Mouse (Mus musculus) midbrain, postnatal 0 days (tissue): ENCODE data around the gene Ccl20. TPM values are rescaled to one million over a fixed set of nuclear protein-coding genes. Genes with fewer than 3 reads are reported as not detected.

ENCODE experiments used
- ATAC-seq: fragments of 200-750 bp; cut with Nextera tagmentation; 2 replicates; pipeline ENCODE4 v1.8.0; 2017; ENCODE audit warnings: moderate number of reproducible peaks, mild to moderate bottlenecking, moderate TSS enrichment, moderate library complexity; ENCODE audit not compliant: low FRiP score
- DNase-seq: peaks from one replicate; pipeline ENCODE4 v3.0.0-alpha.2; 2015; ENCODE audit warnings: low spot score
- H3K27ac ChIP-seq: fragments of 300-500 bp; sonication (generic); 2 replicates; pipeline ENCODE4 v1.5.1; 2014; ENCODE audit warnings: low read depth, mild to moderate bottlenecking, low read length, mixed read lengths
- H3K27me3 ChIP-seq: fragments of 300-500 bp; sonication (generic); 2 replicates; pipeline ENCODE4 v1.6.1; 2014; ENCODE audit warnings: low read length, control low read depth, mixed read lengths; ENCODE audit not compliant: insufficient read depth
- H3K36me3 ChIP-seq: fragments of 300-500 bp; sonication (generic); 2 replicates; pipeline ENCODE4 v1.6.1; 2014; ENCODE audit warnings: low read length, control low read depth, mixed read lengths; ENCODE audit not compliant: insufficient read depth
- H3K4me1 ChIP-seq: fragments of 300-500 bp; sonication (generic); 2 replicates; pipeline ENCODE4 v1.6.1; 2014; ENCODE audit warnings: mild to moderate bottlenecking, control low read depth, antibody characterized with exemption, low read length, mixed read lengths; ENCODE audit not compliant: insufficient read depth
- H3K4me2 ChIP-seq: fragments of 300-500 bp; sonication (generic); 2 replicates; pipeline ENCODE4 v1.6.1; 2014; ENCODE audit warnings: low read depth, mild to moderate bottlenecking, low read length, mixed read lengths; ENCODE audit not compliant: poor library complexity, severe bottlenecking
- H3K4me3 ChIP-seq: fragments of 300-500 bp; sonication (generic); 2 replicates; pipeline ENCODE4 v1.5.1; 2014; ENCODE audit warnings: low read depth, mild to moderate bottlenecking, low read length, moderate library complexity
- H3K9ac ChIP-seq: fragments of 300-500 bp; sonication (generic); replicated peaks from 2 replicates; pipeline ENCODE4 v1.6.1; 2014; ENCODE audit warnings: mild to moderate bottlenecking, low read length, moderate library complexity, mixed read lengths; ENCODE audit not compliant: poor library complexity, severe bottlenecking
- H3K9me3 ChIP-seq: fragments of 300-500 bp; sonication (generic); 2 replicates; pipeline ENCODE4 v1.6.1; 2016; ENCODE audit warnings: low read length, control low read depth
- CTCF ChIP-seq: IDR thresholded peaks from 2 replicates; pipeline ENCODE4 v1.5.1; 2016; ENCODE audit warnings: antibody characterized with exemption, mild to moderate bottlenecking
- WGBS: fragments of 180-500 bp; shearing (Covaris S2); extraction: QIAGEN DNeasy Blood & Tissue Kit; methylation state at CpG from one replicate; pipeline ENCODE4 v1.1.7; 2014; 5-methylcytosine and 5-hydroxymethylcytosine counted together
- polyA plus RNA-seq: library from polyadenylated mRNA; unstranded; fragments of >200 nt; fragmentation: Nextera tagmentation; extraction: Ambion mirVana; gene quantifications from 2 replicates; pipeline ENCODE4 v1.2.1, GENCODE M21; 2015
- total RNA-seq: library from RNA; depleted of rRNA; stranded (reverse); fragments of >200 nt; gene quantifications from 2 replicates; pipeline ENCODE4 v1.2.3, GENCODE M21; 2014

Ccl20 gene
- total and polyA plus RNA-seq, 2 experiments from 2014 or later, result not detected

DNA sequence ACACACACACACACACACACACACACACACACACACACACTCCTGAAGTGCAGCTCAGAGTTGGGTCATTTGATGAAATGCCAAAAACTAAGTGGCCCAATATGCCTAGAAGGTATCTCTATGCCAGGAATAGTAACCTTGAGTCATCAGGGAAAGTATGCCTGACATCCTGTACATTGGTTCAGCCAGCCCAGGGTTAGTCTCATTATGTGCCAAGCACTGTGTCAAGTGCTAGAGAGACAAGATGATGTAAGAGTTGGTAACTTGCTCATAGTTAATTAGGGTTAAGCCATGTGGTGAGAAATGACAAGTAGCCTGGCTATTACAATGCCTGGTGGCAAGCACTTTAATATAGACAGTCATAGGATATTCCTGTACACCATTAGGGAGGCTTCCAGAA lies 3.3 kb downstream of the Ccl20 start:
- TF ChIP-seq CTCF, result no peak
- no peak overlapping the region for H3K4me3 ChIP-seq
- H3K9me3 ChIP-seq, result no peaks in the 10 kb centered on the region
- DNase-seq, result no peak
- H3K36me3 ChIP-seq, result no peaks in the 10 kb centered on the region
- H3K27ac ChIP-seq, result no peak overlapping the region
- H3K4me2 ChIP-seq, result no peak overlapping the region
- ATAC-seq, result no peak
- H3K9ac ChIP-seq, result no peak overlapping the region
- no peaks in the 10 kb centered on the region for H3K27me3 ChIP-seq
- no peaks in the 10 kb centered on the region for H3K4me1 ChIP-seq

GRCm38 (mm10) chr1:83120312-83120711 lies 3.7 kb downstream of the Ccl20 start:
- H3K4me1 ChIP-seq, result no peaks in the 10 kb centered on the region
- 79% methylated on average over 3 of the region's 3 CpGs for WGBS
- no peak for ATAC-seq

GRCm38 (mm10) chr1:83123201-83123600 lies 6.6 kb downstream of the Ccl20 start:
- Histone ChIP-seq H3K9ac (no peak overlapping the region), H3K27ac (no peak overlapping the region), H3K4me1 (no peaks in the 10 kb centered on the region), H3K9me3 (no peaks in the 10 kb centered on the region), H3K4me3 (no peak overlapping the region), H3K4me2 (no peak overlapping the region), H3K36me3 (no peaks in the 10 kb centered on the region), H3K27me3 (no peaks in the 10 kb centered on the region)
- no peak for TF ChIP-seq CTCF
- ATAC-seq (no peak), DNase-seq (no peak)
- 88% methylated on average over 2 of the region's 2 CpGs for WGBS

More at GRCm38 (mm10) chr1:83120312-83120711, 3.7 kb downstream of the Ccl20 start:
- DNase-seq, result no peak
- no peak overlapping the region for H3K9ac ChIP-seq
- H3K9me3 ChIP-seq, result no peaks in the 10 kb centered on the region
- H3K36me3 ChIP-seq, result no peaks in the 10 kb centered on the region
- no peak overlapping the region for H3K4me2 ChIP-seq
- H3K27ac ChIP-seq, result no peak overlapping the region
- no peaks in the 10 kb centered on the region for H3K27me3 ChIP-seq
- no peak overlapping the region for H3K4me3 ChIP-seq
- TF ChIP-seq CTCF, result no peak

DNA sequence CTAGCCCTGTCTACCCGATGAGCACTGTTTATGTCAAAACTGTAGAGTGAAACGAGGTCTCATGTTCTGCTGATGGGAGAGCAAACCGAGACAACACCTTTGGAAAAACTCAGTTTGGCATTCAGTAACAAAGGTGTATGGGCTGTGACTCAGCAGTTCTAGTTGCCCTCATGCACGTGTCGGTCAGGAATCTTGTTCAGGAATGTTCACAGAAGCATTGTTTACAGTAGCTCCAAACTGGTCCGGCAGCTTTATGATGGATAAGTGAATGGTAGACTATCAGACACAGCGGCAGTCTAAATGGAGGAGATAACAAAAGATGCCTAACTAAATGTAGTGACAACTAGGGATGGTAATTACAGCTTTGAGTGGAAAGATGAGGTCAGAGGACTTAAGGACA lies 19.3 kb downstream of the Ccl20 start:
- Histone ChIP-seq H3K9me3 (no peaks in the 10 kb centered on the region), H3K4me2 (no peak overlapping the region), H3K36me3 (no peaks in the 10 kb centered on the region), H3K4me3 (no peak overlapping the region), H3K4me1 (no peaks in the 10 kb centered on the region), H3K27ac (no peak overlapping the region), H3K27me3 (no peaks in the 10 kb centered on the region), H3K9ac (no peak overlapping the region)
- no peak for TF ChIP-seq CTCF
- 83% methylated on average over 7 of the region's 7 CpGs for WGBS
- ATAC-seq (no peak), DNase-seq (no peak)

DNA sequence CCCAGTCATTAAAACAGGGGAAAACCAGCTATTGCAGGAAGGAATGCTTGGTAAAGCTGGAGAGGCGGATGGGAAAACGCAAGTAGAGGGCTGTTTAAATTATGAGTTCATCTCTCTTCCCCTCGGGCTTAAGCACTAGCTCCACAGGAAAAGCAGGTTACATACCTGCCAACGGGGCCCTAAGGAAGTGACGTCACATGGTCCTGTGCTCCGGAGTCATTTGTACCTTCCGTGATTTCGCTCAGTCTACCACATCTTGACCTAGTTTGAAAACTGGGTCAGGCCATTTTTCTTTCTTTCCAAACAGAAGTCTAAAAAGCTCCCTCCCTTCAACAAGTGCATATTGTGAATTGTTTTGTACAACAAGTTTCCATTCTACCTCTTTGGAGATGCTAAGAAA lies 21.3 kb downstream of the Ccl20 start:
- Histone ChIP-seq H3K4me3 (no peak overlapping the region), H3K27ac (no peak overlapping the region), H3K4me1 (no peaks in the 10 kb centered on the region), H3K27me3 (no peaks in the 10 kb centered on the region), H3K9ac (no peak overlapping the region), H3K4me2 (no peak overlapping the region), H3K9me3 (no peaks in the 10 kb centered on the region), H3K36me3 (no peaks in the 10 kb centered on the region)
- TF ChIP-seq CTCF, result no peak
- no peak for ATAC-seq
- 85% methylated on average over 8 of the region's 8 CpGs for WGBS
- DNase-seq, result peak; percentile 4

- H3K4me1 ChIP-seq, result no peaks in the 10 kb centered on the region
- H3K4me2 ChIP-seq, result no peak overlapping the region
- no peaks in the 10 kb centered on the region for H3K27me3 ChIP-seq
- no peak for ATAC-seq
- 84% methylated on average over 6 of the region's 6 CpGs for WGBS
- no peaks in the 10 kb centered on the region for H3K36me3 ChIP-seq
- H3K27ac ChIP-seq, result no peak overlapping the region
- no peaks in the 10 kb centered on the region for H3K9me3 ChIP-seq
- H3K9ac ChIP-seq, result no peak overlapping the region
- no peak for DNase-seq
- TF ChIP-seq CTCF, result no peak
- no peak overlapping the region for H3K4me3 ChIP-seq
Measured at GRCm38 (mm10) chr1:83138721-83139120, 22.2 kb downstream of the Ccl20 start.
